Mouse (Mus musculus) limb, embryonic 13.5 days (tissue): ENCODE results near the gene Plekhg3. TPM values are rescaled to one million over a fixed set of nuclear protein-coding genes. Genes with fewer than 3 reads are reported as not detected.

ENCODE experiments used
- ATAC-seq: fragments of 200-750 bp; cut with Nextera tagmentation; 2 replicates; pipeline ENCODE4 v1.8.0; 2017; ENCODE audit warnings: low read depth, moderate number of reproducible peaks, moderate TSS enrichment; ENCODE audit not compliant: low FRiP score
- H3K27ac ChIP-seq: fragments of 300-500 bp; sonication (generic); 2 replicates; pipeline ENCODE4 v1.5.1; 2015; ENCODE audit warnings: inconsistent platforms, mild to moderate bottlenecking, moderate library complexity
- H3K27me3 ChIP-seq: fragments of 300-500 bp; sonication (generic); 2 replicates; pipeline ENCODE4 v1.6.1; 2015; ENCODE audit warnings: mild to moderate bottlenecking, inconsistent platforms
- H3K36me3 ChIP-seq: fragments of 300-500 bp; sonication (generic); 2 replicates; pipeline ENCODE4 v1.6.1; 2015; ENCODE audit warnings: inconsistent platforms, mild to moderate bottlenecking, moderate library complexity
- H3K4me1 ChIP-seq: fragments of 300-500 bp; sonication (generic); 2 replicates; pipeline ENCODE4 v1.6.1; 2015; ENCODE audit warnings: inconsistent platforms
- H3K4me2 ChIP-seq: fragments of 300-500 bp; sonication (generic); replicated peaks from 2 replicates; pipeline ENCODE4 v1.6.1; 2015; ENCODE audit warnings: inconsistent platforms, mild to moderate bottlenecking, moderate library complexity
- H3K4me3 ChIP-seq: fragments of 300-500 bp; sonication (generic); 2 replicates; pipeline ENCODE4 v1.5.1; 2015; ENCODE audit warnings: moderate library complexity, mild to moderate bottlenecking, inconsistent platforms
- H3K9ac ChIP-seq: fragments of 300-500 bp; sonication (generic); 2 replicates; pipeline ENCODE4 v1.6.1; 2015; ENCODE audit warnings: mild to moderate bottlenecking, inconsistent platforms
- H3K9me3 ChIP-seq: fragments of 300-500 bp; sonication (generic); 2 replicates; pipeline ENCODE4 v1.6.1; 2016; ENCODE audit warnings: inconsistent platforms
- WGBS: fragments of 180-500 bp; shearing (Covaris S2); methylation state at CpG from one replicate; pipeline ENCODE4 v1.1.7; 2015; 5-methylcytosine and 5-hydroxymethylcytosine counted together
- polyA plus RNA-seq: library from polyadenylated mRNA; unstranded; fragments of >200 nt; fragmentation: Nextera tagmentation; extraction: Ambion mirVana; gene quantifications from 2 replicates; pipeline ENCODE4 v1.2.1, GENCODE M21; 2015

Gene Plekhg3
- polyA plus RNA-seq, 1 experiment from 2014 or later = 7.2 TPM

DNA sequence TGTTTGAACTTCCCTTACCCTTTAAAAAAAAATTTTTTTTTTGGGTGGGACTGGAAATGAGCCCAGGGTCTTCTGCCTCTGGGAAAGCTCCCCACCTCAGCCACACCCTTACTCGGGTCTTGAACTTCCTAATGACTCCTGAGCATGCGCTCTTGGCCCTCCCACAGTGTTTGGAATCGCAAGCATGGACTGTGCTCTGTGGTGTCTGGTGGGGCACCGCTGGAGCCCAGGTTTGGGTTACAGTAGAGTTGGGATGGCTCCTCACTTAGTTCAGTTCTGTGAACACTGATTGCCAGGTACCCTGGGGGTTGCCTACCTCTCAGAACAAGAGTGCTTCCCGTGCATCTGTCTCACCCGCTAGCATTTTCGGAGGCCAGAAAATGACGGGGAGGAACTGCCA is 10.8 kb downstream of the Plekhg3 start:
- Histone ChIP-seq H3K9me3 (no peaks in the 10 kb centered on the region), H3K36me3 (peaks cover 5% of the 10 kb centered on the region; the same call in 1 of the 2 replicates), H3K27ac (peak overlapping the region; percentile 4; the same call in 1 of the 2 replicates), H3K27me3 (no peaks in the 10 kb centered on the region), H3K4me1 (peaks cover 28% of the 10 kb centered on the region), H3K4me3 (no peak overlapping the region), H3K4me2 (peak overlapping the region; percentile 24), H3K9ac (peak overlapping the region; percentile 32; the same call in 1 of the 2 replicates)
- WGBS = 35% methylated on average over 8 of the region's 8 CpGs
- no peak for ATAC-seq

DNA sequence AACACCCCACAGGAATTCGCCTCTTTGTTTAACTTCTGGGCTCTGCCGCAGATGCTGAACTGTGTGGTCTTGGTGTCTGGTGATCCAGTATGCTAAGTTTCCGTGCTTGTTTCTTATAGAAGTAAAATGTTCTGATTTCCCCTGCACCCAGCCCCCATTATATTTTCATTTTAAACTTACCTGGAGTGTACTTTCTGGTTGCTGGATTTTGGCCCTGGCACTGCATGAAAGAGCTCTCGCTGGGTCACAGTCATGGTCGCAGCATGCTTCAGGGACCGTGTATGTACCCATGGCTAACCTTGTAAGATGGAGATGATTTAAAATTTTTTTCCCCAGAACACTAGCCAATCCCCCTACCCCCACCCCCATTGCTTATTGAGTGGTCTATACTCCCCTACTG is 11.2 kb downstream of the Plekhg3 start:
- H3K4me2 ChIP-seq = peak overlapping the region; percentile 24
- WGBS = 64% methylated on average over 6 of the region's 6 CpGs
- ATAC-seq = no peak
- H3K4me1 ChIP-seq = peaks cover 29% of the 10 kb centered on the region
- H3K4me3 ChIP-seq = no peak overlapping the region
- H3K27ac ChIP-seq = peak overlapping the region; percentile 4; the same call in 1 of the 2 replicates
- H3K27me3 ChIP-seq = no peaks in the 10 kb centered on the region
- H3K36me3 ChIP-seq = peaks cover 5% of the 10 kb centered on the region; the same call in 1 of the 2 replicates
- peak overlapping the region; percentile 32; the same call in 1 of the 2 replicates for H3K9ac ChIP-seq
- H3K9me3 ChIP-seq = no peaks in the 10 kb centered on the region

DNA sequence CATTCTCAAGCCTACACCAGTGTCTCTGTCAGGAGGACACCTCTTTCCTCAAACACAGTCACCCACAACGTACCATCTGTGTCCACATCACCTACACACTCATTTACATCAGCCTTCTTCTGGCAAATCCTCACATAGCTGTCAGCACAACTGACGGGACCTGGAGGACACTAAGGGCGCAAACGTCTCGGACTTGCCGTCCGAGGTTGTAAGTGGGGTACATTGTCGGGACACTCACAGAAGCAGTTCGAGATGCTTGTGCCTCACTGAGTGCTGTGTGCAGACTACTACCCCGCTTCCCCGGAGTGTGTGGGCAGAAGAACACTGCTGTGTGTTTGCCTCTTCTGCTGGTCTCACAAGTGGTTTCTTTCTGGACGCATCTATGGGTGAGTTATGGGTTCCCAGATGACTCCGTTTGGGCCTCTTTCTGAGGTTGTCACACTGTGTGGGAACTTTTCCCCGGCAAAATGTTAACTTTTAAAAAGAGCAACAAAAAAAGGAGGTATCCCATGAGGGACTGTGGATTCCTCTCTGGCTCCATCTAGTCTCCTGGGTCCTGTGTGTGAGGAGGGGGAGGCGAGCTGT is 15.2 kb downstream of the Plekhg3 start:
- H3K27ac ChIP-seq = no peak overlapping the region
- 0 out of 2 replicates have a peak overlapping the region, but pooled peaks have one; percentile 21 for H3K4me3 ChIP-seq
- H3K36me3 ChIP-seq = no peaks in the 10 kb centered on the region
- no peak overlapping the region for H3K9ac ChIP-seq
- H3K27me3 ChIP-seq = peaks cover 3% of the 10 kb centered on the region; the same call in 1 of the 2 replicates
- H3K9me3 ChIP-seq = no peaks in the 10 kb centered on the region
- H3K4me1 ChIP-seq = peaks cover 50% of the 10 kb centered on the region
- WGBS = 44% methylated on average over 15 of the region's 15 CpGs
- peak overlapping the region; percentile 59 for H3K4me2 ChIP-seq
- no peak for ATAC-seq

DNA sequence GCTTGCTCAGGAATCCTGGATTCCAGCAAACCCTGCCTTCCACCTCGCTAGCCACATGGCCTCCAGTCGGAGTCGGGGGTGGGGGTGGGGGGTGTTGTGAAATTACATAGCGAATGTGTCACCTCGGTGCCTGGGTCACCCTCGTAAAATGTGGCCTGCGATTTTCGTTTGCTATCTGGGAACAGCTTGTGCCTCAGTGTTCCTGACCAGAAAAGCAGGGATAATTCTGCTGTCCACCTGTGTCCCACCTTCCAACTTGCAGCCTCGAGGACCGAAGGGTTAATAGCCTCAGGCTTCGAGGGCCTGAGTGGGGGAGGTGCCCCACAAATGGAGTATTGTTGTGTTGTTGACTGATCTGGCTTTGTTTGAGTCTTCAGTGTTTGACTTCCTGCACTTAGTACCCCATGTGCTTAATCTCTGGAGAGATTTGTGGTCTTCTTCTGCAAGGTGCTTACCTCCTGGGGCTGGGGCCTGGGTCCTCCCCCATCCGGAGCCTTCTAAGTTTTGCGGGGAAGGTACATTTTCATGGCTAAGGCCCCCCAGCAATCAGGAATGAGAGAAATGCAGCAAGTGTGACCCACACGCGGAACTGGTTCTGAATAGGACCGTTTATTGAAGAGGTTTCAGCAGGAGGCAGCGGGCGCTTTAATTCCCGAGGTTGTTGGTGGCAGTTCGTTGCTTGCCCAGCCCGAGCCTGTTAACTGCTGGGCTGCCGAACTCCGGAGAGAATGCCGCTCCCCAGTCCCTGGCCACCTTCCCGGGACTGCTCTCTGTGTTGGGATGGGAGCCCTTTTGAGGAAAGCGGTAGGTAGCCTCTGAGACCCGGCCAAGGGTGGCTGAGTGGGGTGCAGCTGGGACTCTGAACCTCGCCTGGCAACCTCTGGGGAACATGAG is 15.9 kb downstream of the Plekhg3 start:
- Histone ChIP-seq H3K4me1 (peaks cover 43% of the 10 kb centered on the region), H3K36me3 (no peaks in the 10 kb centered on the region), H3K4me3 (peak overlapping the region; percentile 21), H3K4me2 (peak overlapping the region; percentile 59), H3K9me3 (no peaks in the 10 kb centered on the region), H3K9ac (peak overlapping the region; percentile 31), H3K27me3 (peaks cover 3% of the 10 kb centered on the region; the same call in 1 of the 2 replicates), H3K27ac (peak overlapping the region; percentile 34; the same call in 1 of the 2 replicates)
- 6% methylated on average over 28 of the region's 28 CpGs for WGBS
- ATAC-seq = no peak

GRCm38 (mm10) chr12:76547409-76548081 is 16.9 kb downstream of the Plekhg3 start:
- H3K4me2 ChIP-seq = peak overlapping the region; percentile 59
- H3K27me3 ChIP-seq = peaks cover 3% of the 10 kb centered on the region; the same call in 1 of the 2 replicates
- peak; percentile 45; the same call in 1 of the 2 replicates for ATAC-seq
- H3K9ac ChIP-seq = 0 out of 2 replicates have a peak overlapping the region, but pooled peaks have one; percentile 31
- 24% methylated on average over 13 of the region's 13 CpGs for WGBS
- no peak overlapping the region for H3K4me3 ChIP-seq
- H3K9me3 ChIP-seq = no peaks in the 10 kb centered on the region
- H3K36me3 ChIP-seq = no peaks in the 10 kb centered on the region
- H3K27ac ChIP-seq = peak overlapping the region; percentile 34; the same call in 1 of the 2 replicates
- H3K4me1 ChIP-seq = peaks cover 47% of the 10 kb centered on the region

DNA sequence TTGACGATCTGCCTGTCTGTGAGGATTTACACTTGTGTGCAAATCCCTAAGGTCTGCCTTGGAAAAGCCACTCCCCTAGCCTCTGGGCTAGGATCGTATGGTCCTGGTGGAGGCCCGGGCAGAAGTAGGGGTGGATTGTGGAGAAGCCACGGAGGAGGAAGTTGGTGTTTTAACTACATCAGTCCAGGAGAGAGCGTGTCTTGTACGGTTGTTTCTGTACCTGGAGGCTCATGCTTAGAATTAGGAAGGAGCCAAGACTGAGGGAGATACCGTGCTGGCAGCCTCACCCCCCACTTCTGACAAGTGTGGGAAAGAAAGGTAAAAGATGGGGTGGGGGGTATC is 17.4 kb downstream of the Plekhg3 start:
- Histone ChIP-seq H3K9me3 (no peaks in the 10 kb centered on the region), H3K4me1 (peaks cover 47% of the 10 kb centered on the region), H3K9ac (0 out of 2 replicates have a peak overlapping the region, but pooled peaks have one; percentile 14), H3K4me2 (peak overlapping the region; percentile 59), H3K27me3 (peaks cover 3% of the 10 kb centered on the region; the same call in 1 of the 2 replicates), H3K4me3 (no peak overlapping the region), H3K27ac (no peak overlapping the region), H3K36me3 (no peaks in the 10 kb centered on the region)
- WGBS = 17% methylated on average over 7 of the region's 7 CpGs
- ATAC-seq = no peak

DNA sequence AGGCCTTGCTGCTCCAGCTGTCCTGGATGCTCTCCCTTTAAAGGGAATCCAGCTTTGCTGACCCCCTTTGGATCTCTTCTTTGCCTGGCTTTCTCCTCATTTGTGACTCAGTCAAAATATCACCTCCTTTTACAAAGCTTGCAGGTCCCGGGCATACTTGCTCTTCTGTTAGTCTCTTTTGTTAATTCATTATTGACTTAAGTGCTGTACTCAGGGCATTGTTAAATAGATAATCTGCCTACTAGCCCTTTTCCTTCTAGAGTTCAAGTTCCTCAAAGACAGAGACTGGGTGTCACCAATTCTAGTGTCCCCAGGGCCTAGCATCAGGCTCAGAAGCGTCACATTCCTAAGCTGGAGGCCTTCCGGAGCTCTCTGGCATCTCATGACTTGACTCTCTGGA is 18.5 kb downstream of the Plekhg3 start:
- 75% methylated on average over 3 of the region's 3 CpGs for WGBS
- ATAC-seq = no peak
- Histone ChIP-seq H3K27me3 (peaks cover 3% of the 10 kb centered on the region; the same call in 1 of the 2 replicates), H3K4me1 (peaks cover 56% of the 10 kb centered on the region), H3K27ac (no peak overlapping the region), H3K9ac (no peak overlapping the region), H3K9me3 (no peaks in the 10 kb centered on the region), H3K4me2 (no peak overlapping the region), H3K36me3 (no peaks in the 10 kb centered on the region), H3K4me3 (no peak overlapping the region)

DNA sequence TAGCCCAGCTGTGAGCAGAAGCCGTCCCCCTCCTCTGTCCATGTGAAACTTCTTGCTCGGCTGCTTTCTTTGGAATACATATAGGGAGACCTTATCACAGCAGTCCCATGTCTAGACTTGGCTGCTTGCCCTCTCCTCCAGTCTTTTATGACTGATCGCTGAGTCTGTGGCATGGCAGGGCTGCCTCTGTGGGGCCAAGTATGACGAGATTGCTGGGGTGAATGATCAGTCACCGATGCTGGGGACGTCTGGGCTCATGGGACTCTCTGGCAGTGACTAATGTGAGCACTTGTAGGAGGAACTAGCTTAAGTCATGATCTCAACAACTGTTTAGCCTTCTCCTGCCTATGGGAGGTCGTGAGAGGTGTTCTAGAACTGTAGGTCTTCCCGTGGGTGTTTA is 21.6 kb downstream of the Plekhg3 start:
- no peaks in the 10 kb centered on the region for H3K36me3 ChIP-seq
- H3K27ac ChIP-seq = no peak overlapping the region
- peaks cover 48% of the 10 kb centered on the region for H3K4me1 ChIP-seq
- H3K27me3 ChIP-seq = peaks cover 3% of the 10 kb centered on the region; the same call in 1 of the 2 replicates
- ATAC-seq = peak; percentile 29; the same call in 1 of the 2 replicates
- 53% methylated on average over 8 of the region's 8 CpGs for WGBS
- H3K9me3 ChIP-seq = no peaks in the 10 kb centered on the region
- H3K4me3 ChIP-seq = no peak overlapping the region
- H3K4me2 ChIP-seq = no peak overlapping the region
- peak overlapping the region; percentile 32; the same call in 1 of the 2 replicates for H3K9ac ChIP-seq

GRCm38 (mm10) chr12:76552958-76553357 is 22.3 kb downstream of the Plekhg3 start:
- Histone ChIP-seq H3K4me3 (no peak overlapping the region), H3K9me3 (no peaks in the 10 kb centered on the region), H3K27me3 (0 out of 2 replicates have a peak, but pooled peaks cover 3% of the 10 kb centered on the region), H3K27ac (no peak overlapping the region), H3K4me1 (peaks cover 46% of the 10 kb centered on the region), H3K36me3 (no peaks in the 10 kb centered on the region), H3K4me2 (no peak overlapping the region), H3K9ac (no peak overlapping the region)
- WGBS = 84% methylated on average over 4 of the region's 4 CpGs
- no peak for ATAC-seq

DNA sequence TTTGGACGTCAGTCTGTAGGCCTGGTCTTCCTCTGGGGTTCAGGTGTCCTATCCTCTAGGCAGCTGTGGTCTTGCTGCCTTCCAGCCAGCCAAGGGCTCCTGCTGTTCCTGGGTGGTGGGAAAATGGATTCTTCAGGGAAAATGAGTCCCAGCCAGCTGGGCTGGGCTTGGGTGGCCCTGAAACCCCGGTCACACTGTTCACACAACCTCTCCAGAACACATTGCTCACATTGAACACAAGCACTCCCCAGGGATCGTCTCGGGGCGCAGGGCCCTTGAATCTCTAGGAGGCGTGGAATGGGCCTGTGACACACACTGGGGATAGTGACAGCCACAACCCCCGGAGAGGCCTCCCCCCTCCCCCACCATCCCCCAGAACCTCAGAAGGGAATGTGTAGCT is 23.2 kb downstream of the Plekhg3 start:
- H3K9me3 ChIP-seq = no peaks in the 10 kb centered on the region
- H3K27me3 ChIP-seq = no peaks in the 10 kb centered on the region
- WGBS = 69% methylated on average over 7 of the region's 7 CpGs
- H3K4me1 ChIP-seq = peaks cover 43% of the 10 kb centered on the region
- H3K27ac ChIP-seq = no peak overlapping the region
- H3K4me3 ChIP-seq = no peak overlapping the region
- no peak overlapping the region for H3K4me2 ChIP-seq
- H3K36me3 ChIP-seq = no peaks in the 10 kb centered on the region
- ATAC-seq = no peak
- no peak overlapping the region for H3K9ac ChIP-seq

DNA sequence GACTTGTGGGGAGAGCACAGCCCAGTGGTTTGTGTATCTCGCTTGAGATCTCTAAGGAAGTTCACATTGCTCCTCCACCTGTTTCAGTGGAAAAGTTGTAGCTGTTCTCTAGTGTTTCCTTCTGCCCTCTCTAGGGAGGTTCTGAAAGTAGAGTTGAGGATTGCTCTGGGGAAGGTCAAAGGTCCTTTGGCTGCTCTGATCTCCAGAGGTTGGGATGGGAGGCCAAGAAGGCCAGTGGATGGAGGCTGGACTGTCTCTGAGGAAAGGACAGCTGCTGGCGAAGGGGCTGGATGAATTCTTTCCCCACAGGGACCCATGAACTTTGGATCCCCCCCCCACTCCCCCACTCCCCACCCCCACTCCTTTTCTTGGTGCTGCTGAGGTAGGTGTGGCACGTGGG is 23.7 kb downstream of the Plekhg3 start:
- ATAC-seq = no peak
- 78% methylated on average over 3 of the region's 3 CpGs for WGBS
- no peak overlapping the region for H3K27ac ChIP-seq
- no peaks in the 10 kb centered on the region for H3K36me3 ChIP-seq
- H3K9ac ChIP-seq = no peak overlapping the region
- no peaks in the 10 kb centered on the region for H3K9me3 ChIP-seq
- peaks cover 42% of the 10 kb centered on the region for H3K4me1 ChIP-seq
- H3K4me2 ChIP-seq = no peak overlapping the region
- H3K4me3 ChIP-seq = no peak overlapping the region
- no peaks in the 10 kb centered on the region for H3K27me3 ChIP-seq
